Mouse (Mus musculus) heart, embryonic 11.5 days (tissue): ENCODE results near the gene H2afx. TPM values are rescaled to one million over a fixed set of nuclear protein-coding genes. Genes with fewer than 3 reads are reported as not detected.
"Not testable (repeated sequence)": the region's sequence is repeated elsewhere in the genome, so short reads cannot be mapped to it uniquely, and the experiment has no call there.

Experiments
- ATAC-seq: fragments of 200-750 bp; cut with Nextera tagmentation; replicated peaks from 2 replicates; pipeline ENCODE4 v1.8.0; 2017; ENCODE audit warnings: moderate library complexity; ENCODE audit not compliant: insufficient number of reproducible peaks, low FRiP score, low TSS enrichment
- H3K27ac ChIP-seq: fragments of 300-500 bp; sonication (generic); 2 replicates; pipeline ENCODE4 v1.5.1; 2014; ENCODE audit warnings: mild to moderate bottlenecking, low read depth, low read length
- H3K27me3 ChIP-seq: fragments of 300-500 bp; sonication (generic); 2 replicates; pipeline ENCODE4 v1.6.1; 2014; ENCODE audit warnings: mild to moderate bottlenecking, low read length, mixed read lengths; ENCODE audit not compliant: control insufficient read depth, insufficient read depth
- H3K36me3 ChIP-seq: fragments of 300-500 bp; sonication (generic); 2 replicates; pipeline ENCODE4 v1.6.1; 2014; ENCODE audit warnings: mild to moderate bottlenecking, low read length, moderate library complexity, mixed read lengths; ENCODE audit not compliant: control insufficient read depth, insufficient read depth
- H3K4me1 ChIP-seq: fragments of 300-500 bp; sonication (generic); 2 replicates; pipeline ENCODE4 v1.6.1; 2014; ENCODE audit warnings: low read length; ENCODE audit not compliant: control insufficient read depth, insufficient read depth
- H3K4me2 ChIP-seq: fragments of 300-500 bp; sonication (generic); 2 replicates; pipeline ENCODE4 v1.6.1; 2014; ENCODE audit warnings: mild to moderate bottlenecking, moderate library complexity
- H3K4me3 ChIP-seq: fragments of 300-500 bp; sonication (generic); 2 replicates; pipeline ENCODE4 v1.5.1; 2014; ENCODE audit warnings: low read depth, low read length
- H3K9ac ChIP-seq: fragments of 300-500 bp; sonication (generic); 2 replicates; pipeline ENCODE4 v1.6.1; 2014; ENCODE audit warnings: mild to moderate bottlenecking, low read depth, low read length, moderate library complexity
- H3K9me3 ChIP-seq: fragments of 300-500 bp; sonication (generic); replicated peaks from 2 replicates; pipeline ENCODE4 v1.6.1; 2016; ENCODE audit warnings: low read length; ENCODE audit not compliant: control insufficient read depth
- WGBS: fragments of 180-500 bp; shearing (Covaris S2); extraction: QIAGEN DNeasy Blood & Tissue Kit; methylation state at CpG from one replicate; pipeline ENCODE4 v1.1.7; 2014; ENCODE audit not compliant: insufficient replicate concordance; 5-methylcytosine and 5-hydroxymethylcytosine counted together
- microRNA-seq: library from miRNA; unstranded; fragments of <30 nt; microRNA quantifications from one replicate; pipeline ENCODE4, GENCODE M21; 2016; ENCODE audit warnings: borderline number of aligned reads
- polyA plus RNA-seq: library from polyadenylated mRNA; unstranded; fragments of >200 nt; fragmentation: Nextera tagmentation; extraction: Ambion mirVana; gene quantifications from 2 replicates; pipeline ENCODE4 v1.2.1, GENCODE M21; 2014

Gene H2afx
- polyA plus RNA-seq, 1 experiment from 2014 or later, result 232 TPM

- peaks cover 14% of the 10 kb centered on the region for H3K4me1 ChIP-seq
- not testable (repeated sequence) for ATAC-seq, H3K27ac ChIP-seq, H3K9me3 ChIP-seq, H3K27me3 ChIP-seq, H3K4me2 ChIP-seq, H3K36me3 ChIP-seq, H3K4me3 ChIP-seq, H3K9ac ChIP-seq
- WGBS, result 85% methylated on average over 2 of the region's 2 CpGs
These were observed 42.8 kb downstream of the H2afx start for GRCm38 (mm10) chr9:44377335-44377734.

- Histone ChIP-seq H3K9me3 (no peaks in the 10 kb centered on the region), H3K4me3 (peak overlapping the region; percentile 89), H3K36me3 (peaks cover 9% of the 10 kb centered on the region), H3K9ac (peak overlapping the region; percentile 90), H3K4me2 (peak overlapping the region; percentile 72), H3K4me1 (peaks cover 14% of the 10 kb centered on the region), H3K27me3 (no peaks in the 10 kb centered on the region), H3K27ac (no peak overlapping the region)
- WGBS, result 80% methylated on average over 5 of the region's 5 CpGs
- no peak for ATAC-seq
These were observed 43.7 kb downstream of the H2afx start for GRCm38 (mm10) chr9:44378153-44378730.

GRCm38 (mm10) chr9:44379054-44379834 is 44.8 kb downstream of the H2afx start, which contains the start of gene Hyou1:
Gene Hyou1, plus strand, starts transcription at chr9:44379490.
- peaks cover 14% of the 10 kb centered on the region for H3K4me1 ChIP-seq
- H3K27me3 ChIP-seq, result no peaks in the 10 kb centered on the region
- peak; percentile 98 for ATAC-seq
- H3K36me3 ChIP-seq, result peaks cover 17% of the 10 kb centered on the region
- H3K9ac ChIP-seq, result peak within 1 kb of the TSS; percentile 95
- no peaks in the 10 kb centered on the region for H3K9me3 ChIP-seq
- WGBS, result under 1% methylated on average over 83 of the region's 83 CpGs
- H3K4me3 ChIP-seq, result peak within 1 kb of the TSS; percentile 89
- peak within 1 kb of the TSS; percentile 87 for H3K27ac ChIP-seq
- H3K4me2 ChIP-seq, result peak within 1 kb of the TSS; percentile 72

DNA sequence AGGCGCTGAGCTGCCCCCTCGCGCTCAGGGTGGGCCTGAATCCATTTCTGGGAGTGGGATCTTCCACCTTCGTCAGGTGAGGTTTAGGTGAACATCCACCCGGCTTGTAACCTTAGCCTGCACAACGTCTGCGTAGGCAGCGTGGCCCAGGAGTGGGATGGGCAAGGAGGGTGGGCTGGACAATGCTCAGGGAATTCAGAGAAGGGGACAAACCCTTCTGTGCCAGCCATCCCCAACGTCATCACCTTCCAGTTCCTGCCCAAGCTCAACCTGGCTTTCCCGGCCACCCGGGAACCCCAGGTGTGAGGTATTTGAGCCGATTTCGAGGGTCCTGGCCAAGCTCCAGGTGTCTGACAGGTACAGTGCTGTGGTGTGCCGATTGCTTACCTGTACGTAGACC is 45.4 kb downstream of the H2afx start:
- peak overlapping the region; percentile 89 for H3K4me3 ChIP-seq
- ATAC-seq, result no peak; the same call in 1 of the 2 replicates
- 5% methylated on average over 15 of the region's 15 CpGs for WGBS
- no peaks in the 10 kb centered on the region for H3K9me3 ChIP-seq
- peak overlapping the region; percentile 72 for H3K4me2 ChIP-seq
- peaks cover 14% of the 10 kb centered on the region for H3K4me1 ChIP-seq
- H3K9ac ChIP-seq, result peak overlapping the region; percentile 95
- H3K27me3 ChIP-seq, result no peaks in the 10 kb centered on the region
- H3K27ac ChIP-seq, result peak overlapping the region; percentile 83
- H3K36me3 ChIP-seq, result peaks cover 23% of the 10 kb centered on the region

DNA sequence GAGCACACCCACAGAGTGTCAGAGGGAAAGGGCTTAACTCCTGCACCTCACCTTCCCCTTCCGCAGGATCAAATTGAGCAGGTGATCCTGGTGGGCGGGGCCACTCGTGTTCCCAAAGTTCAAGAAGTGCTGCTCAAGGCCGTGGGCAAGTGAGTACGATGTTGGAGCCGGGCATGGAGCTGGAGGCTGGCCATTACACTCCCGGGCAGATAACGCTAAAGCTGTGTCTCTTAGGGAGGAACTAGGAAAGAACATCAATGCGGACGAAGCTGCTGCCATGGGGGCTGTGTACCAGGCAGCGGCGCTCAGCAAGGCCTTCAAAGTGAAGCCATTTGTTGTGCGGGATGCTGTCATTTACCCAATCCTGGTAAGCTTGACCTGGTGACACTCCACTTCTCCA is 50.1 kb downstream of the H2afx start:
- peaks cover 9% of the 10 kb centered on the region for H3K4me1 ChIP-seq
- no peak overlapping the region for H3K9ac ChIP-seq
- no peak overlapping the region for H3K4me2 ChIP-seq
- 89% methylated on average over 13 of the region's 13 CpGs for WGBS
- no peak overlapping the region for H3K4me3 ChIP-seq
- no peaks in the 10 kb centered on the region for H3K9me3 ChIP-seq
- no peak for ATAC-seq
- H3K36me3 ChIP-seq, result peaks cover 63% of the 10 kb centered on the region
- no peaks in the 10 kb centered on the region for H3K27me3 ChIP-seq
- H3K27ac ChIP-seq, result no peak overlapping the region

Small RNA genes lying within 50 kb of the gene (microRNA-seq; reads per million reads assigned to microRNA genes)
- gene Gm44335, result 0.34 reads per million

Other genes with a start within 250 kb of the H2afx start
- gene Mfrp, start 233.0 kb upstream of the H2afx start, polyA plus RNA-seq, result 0.16 TPM in 1 of 2 replicates, not detected in the other
- gene C1qtnf5, start 227.4 kb upstream of the H2afx start, polyA plus RNA-seq, result 0.43 and 1.2 TPM in 2 replicates
- 0.28 TPM in 1 of 2 replicates, not detected in the other for gene Gm49380, start 221.2 kb upstream of the H2afx start, polyA plus RNA-seq
- gene Rnf26, start 221.2 kb upstream of the H2afx start, polyA plus RNA-seq, result 35.2 and 38.2 TPM in 2 replicates
- 86.2 and 105 TPM in 2 replicates for gene Mcam, start 200.2 kb upstream of the H2afx start, polyA plus RNA-seq
- 12.6 and 14.8 TPM in 2 replicates for gene Cbl, start 100.6 kb upstream of the H2afx start, polyA plus RNA-seq
- gene Ccdc153, start 94.0 kb upstream of the H2afx start, polyA plus RNA-seq, result not detected in 2 replicates
- not detected in 2 replicates for gene Pdzd3, start 83.2 kb upstream of the H2afx start, polyA plus RNA-seq
- gene Nlrx1, start 66.1 kb upstream of the H2afx start, polyA plus RNA-seq, result 3.6 and 4.9 TPM in 2 replicates
- 2.7 and 3.3 TPM in 2 replicates for gene Abcg4, start 46.1 kb upstream of the H2afx start, polyA plus RNA-seq
- gene Hinfp, start 29.0 kb upstream of the H2afx start, polyA plus RNA-seq, result 15.3 and 15.9 TPM in 2 replicates
- gene C2cd2l, start 14.4 kb upstream of the H2afx start, polyA plus RNA-seq, result 4.7 and 7.1 TPM in 2 replicates
- 40.2 and 46.3 TPM in 2 replicates for gene Dpagt1, start 8.7 kb upstream of the H2afx start, polyA plus RNA-seq
- 258 and 291 TPM in 2 replicates for gene Hmbs, start 9.5 kb downstream of the H2afx start, polyA plus RNA-seq
- gene Vps11, start 27.0 kb downstream of the H2afx start, polyA plus RNA-seq, result 15.1 and 19.8 TPM in 2 replicates
- 18.2 and 19.4 TPM in 2 replicates for gene Hyou1, start 44.8 kb downstream of the H2afx start, polyA plus RNA-seq
- gene Slc37a4, start 62.2 kb downstream of the H2afx start, polyA plus RNA-seq, result 31.1 and 31.5 TPM in 2 replicates
- gene Rps25, start 72.4 kb downstream of the H2afx start, polyA plus RNA-seq, result 1,538 and 1,582 TPM in 2 replicates
- 76.8 and 79.1 TPM in 2 replicates for gene Trappc4, start 72.9 kb downstream of the H2afx start, polyA plus RNA-seq
- 21.8 and 25.4 TPM in 2 replicates for gene Ccdc84, start 83.9 kb downstream of the H2afx start, polyA plus RNA-seq
- gene Foxr1, start 106.4 kb downstream of the H2afx start, polyA plus RNA-seq, result not detected in 2 replicates
- gene Upk2, start 120.3 kb downstream of the H2afx start, polyA plus RNA-seq, result 0.14 TPM in 1 of 2 replicates, not detected in the other
- gene Bcl9l, start 148.1 kb downstream of the H2afx start, polyA plus RNA-seq, result 8.7 and 9.3 TPM in 2 replicates
- gene Cxcr5, start 227.2 kb downstream of the H2afx start, polyA plus RNA-seq, result 0.06 TPM in 1 of 2 replicates, not detected in the other